Mouse (Mus musculus) lung, embryonic 14.5 days (tissue): ENCODE data around the gene Rps16. TPM values are rescaled to one million over a fixed set of nuclear protein-coding genes. Genes with fewer than 3 reads are reported as not detected.
"Not testable (repeated sequence)": the region's sequence is repeated elsewhere in the genome, so short reads cannot be mapped to it uniquely, and the experiment has no call there.

Experiments
- ATAC-seq: fragments of 200-750 bp; cut with Nextera tagmentation; 2 replicates; pipeline ENCODE4 v1.8.0; 2017; ENCODE audit warnings: mild to moderate bottlenecking, moderate TSS enrichment, moderate library complexity; ENCODE audit not compliant: insufficient read depth
- DNase-seq: peaks from one replicate; pipeline ENCODE4 v3.0.0-alpha.2; 2015
- H3K27ac ChIP-seq: fragments of 300-500 bp; sonication (generic); 2 replicates; pipeline ENCODE4 v1.5.1; 2014; ENCODE audit warnings: low read depth, mild to moderate bottlenecking, moderate library complexity
- H3K27me3 ChIP-seq: fragments of 300-500 bp; sonication (generic); 2 replicates; pipeline ENCODE4 v1.6.1; 2014; ENCODE audit warnings: low read length, control low read depth; ENCODE audit not compliant: insufficient read depth
- H3K36me3 ChIP-seq: fragments of 300-500 bp; sonication (generic); 2 replicates; pipeline ENCODE4 v1.6.1; 2014; ENCODE audit warnings: control low read depth; ENCODE audit not compliant: insufficient read depth
- H3K4me1 ChIP-seq: fragments of 300-500 bp; sonication (generic); 2 replicates; pipeline ENCODE4 v1.6.1; 2014; ENCODE audit warnings: antibody characterized with exemption, control low read depth; ENCODE audit not compliant: insufficient read depth
- H3K4me2 ChIP-seq: fragments of 300-500 bp; sonication (generic); 2 replicates; pipeline ENCODE4 v1.6.1; 2014; ENCODE audit warnings: mild to moderate bottlenecking
- H3K4me3 ChIP-seq: fragments of 300-500 bp; sonication (generic); 2 replicates; pipeline ENCODE4 v1.5.1; 2014; ENCODE audit warnings: low read depth, low read length
- H3K9ac ChIP-seq: fragments of 300-500 bp; sonication (generic); 2 replicates; pipeline ENCODE4 v1.6.1; 2014
- H3K9me3 ChIP-seq: fragments of 300-500 bp; sonication (generic); 2 replicates; pipeline ENCODE4 v1.6.1; 2016; ENCODE audit warnings: low read depth, low read length, control low read depth
- CTCF ChIP-seq: IDR thresholded peaks from 2 replicates; pipeline ENCODE4 v1.5.1; 2016; ENCODE audit warnings: antibody characterized with exemption, low read depth
- WGBS: fragments of 180-500 bp; shearing (Covaris S2); extraction: QIAGEN DNeasy Blood & Tissue Kit; methylation state at CpG from one replicate; pipeline ENCODE4 v1.1.7; 2014; 5-methylcytosine and 5-hydroxymethylcytosine counted together
- polyA plus RNA-seq: library from polyadenylated mRNA; unstranded; fragments of >200 nt; fragmentation: Nextera tagmentation; extraction: Ambion mirVana; gene quantifications from 2 replicates; pipeline ENCODE4 v1.2.1, GENCODE M21; 2014

Gene Rps16
- polyA plus RNA-seq, 1 experiment from 2014 or later: 1,324 TPM

GRCm38 (mm10) chr7:28383606-28384005, 33.2 kb downstream of the Rps16 start:
- no peak overlapping the region for H3K4me2 ChIP-seq
- no peak overlapping the region for H3K4me3 ChIP-seq
- H3K36me3 ChIP-seq: peaks cover 17% of the 10 kb centered on the region
- peak overlapping the region; percentile 100; the same call in 1 of the 2 replicates for H3K27ac ChIP-seq
- ATAC-seq (no peak), DNase-seq (no peak)
- no peaks in the 10 kb centered on the region for H3K9me3 ChIP-seq
- H3K27me3 ChIP-seq: no peaks in the 10 kb centered on the region
- H3K4me1 ChIP-seq: peaks cover 28% of the 10 kb centered on the region
- 59% methylated on average over 4 of the region's 4 CpGs for WGBS
- H3K9ac ChIP-seq: no peak overlapping the region
- no peak for TF ChIP-seq CTCF

DNA sequence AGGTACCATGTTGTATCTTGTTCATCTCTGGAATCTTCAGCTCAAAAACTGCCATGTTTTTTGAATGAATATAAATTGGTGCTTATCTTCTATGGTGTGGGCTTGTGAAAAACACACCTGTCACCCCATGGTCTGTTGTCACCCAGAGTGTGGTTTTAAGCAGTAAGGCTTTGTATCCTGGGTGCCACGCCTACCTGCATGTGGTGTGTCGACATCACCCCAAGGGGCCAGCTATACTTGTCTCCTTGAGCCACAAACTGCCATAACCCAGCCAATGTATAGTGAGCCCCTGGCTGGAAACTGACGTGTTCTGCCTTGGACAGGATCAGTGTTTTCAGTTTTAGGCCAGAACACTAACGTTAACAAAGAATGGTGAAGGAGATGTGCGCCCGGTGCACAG, 33.7 kb downstream of the Rps16 start:
- Histone ChIP-seq H3K27ac (0 out of 2 replicates have a peak overlapping the region, but pooled peaks have one; percentile 100), H3K9me3 (no peaks in the 10 kb centered on the region), H3K9ac (no peak overlapping the region), H3K4me1 (peaks cover 28% of the 10 kb centered on the region), H3K4me3 (no peak overlapping the region), H3K27me3 (no peaks in the 10 kb centered on the region), H3K4me2 (no peak overlapping the region), H3K36me3 (peaks cover 23% of the 10 kb centered on the region)
- no peak for TF ChIP-seq CTCF
- ATAC-seq: no peak
- no peak for DNase-seq
- WGBS: 78% methylated on average over 6 of the region's 6 CpGs

DNA sequence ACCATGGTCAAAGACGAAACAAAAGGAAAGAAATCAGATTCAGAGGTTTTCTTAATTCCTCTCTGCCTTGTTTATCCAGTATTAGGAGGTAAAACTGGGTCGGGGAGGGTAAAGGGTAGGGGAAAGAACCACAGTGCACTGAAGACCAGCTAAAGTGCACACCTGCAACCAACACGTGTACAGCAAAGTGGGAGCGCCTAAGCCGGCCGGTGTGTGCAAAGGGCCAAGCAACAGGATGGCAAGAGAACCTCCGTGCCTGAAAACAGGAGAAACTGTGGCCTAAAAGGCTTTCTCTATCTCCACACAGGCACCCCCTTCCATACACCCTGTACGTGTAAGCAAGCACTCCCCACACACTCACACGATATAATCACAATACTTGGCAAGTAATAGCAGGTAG, 34.7 kb downstream of the Rps16 start:
- WGBS: 88% methylated on average over 9 of the region's 9 CpGs
- ATAC-seq: no peak
- H3K9me3 ChIP-seq: no peaks in the 10 kb centered on the region

DNA sequence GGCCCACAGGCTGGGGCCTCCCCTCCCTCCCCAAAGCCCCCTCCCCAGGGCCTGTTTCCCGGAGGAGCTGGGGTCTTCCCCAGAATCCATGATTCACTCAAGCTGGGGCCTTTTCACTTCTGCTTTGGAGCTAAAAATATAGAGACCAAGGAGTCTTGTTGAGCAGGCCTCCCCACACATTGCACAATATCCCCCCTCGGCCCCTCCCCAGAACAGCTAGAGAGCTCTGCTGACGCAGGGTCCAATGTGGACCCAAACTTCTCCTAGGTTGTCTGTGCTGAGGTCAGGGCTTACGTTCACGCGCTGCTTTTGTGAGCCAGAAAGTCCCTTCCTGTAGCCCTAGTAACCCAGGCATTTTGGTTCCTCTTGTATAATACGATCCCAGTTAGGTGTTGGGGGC, 35.6 kb downstream of the Rps16 start:
- Histone ChIP-seq H3K9me3 (no peaks in the 10 kb centered on the region), H3K4me3 (no peak overlapping the region), H3K27me3 (no peaks in the 10 kb centered on the region), H3K36me3 (peaks cover 39% of the 10 kb centered on the region), H3K9ac (no peak overlapping the region), H3K27ac (no peak overlapping the region), H3K4me2 (no peak overlapping the region), H3K4me1 (peaks cover 17% of the 10 kb centered on the region)
- peak; percentile 13 for DNase-seq
- WGBS: 81% methylated on average over 7 of the region's 7 CpGs
- no peak for ATAC-seq
- TF ChIP-seq CTCF: no peak

More for the DNA sequence above, 34.7 kb downstream of the Rps16 start:
- no peak for TF ChIP-seq CTCF
- H3K36me3 ChIP-seq: peaks cover 32% of the 10 kb centered on the region
- H3K4me1 ChIP-seq: peaks cover 24% of the 10 kb centered on the region
- no peak overlapping the region for H3K4me2 ChIP-seq
- no peak overlapping the region for H3K27ac ChIP-seq
- H3K27me3 ChIP-seq: no peaks in the 10 kb centered on the region
- H3K9ac ChIP-seq: no peak overlapping the region
- no peak overlapping the region for H3K4me3 ChIP-seq
- no peak for DNase-seq

DNA sequence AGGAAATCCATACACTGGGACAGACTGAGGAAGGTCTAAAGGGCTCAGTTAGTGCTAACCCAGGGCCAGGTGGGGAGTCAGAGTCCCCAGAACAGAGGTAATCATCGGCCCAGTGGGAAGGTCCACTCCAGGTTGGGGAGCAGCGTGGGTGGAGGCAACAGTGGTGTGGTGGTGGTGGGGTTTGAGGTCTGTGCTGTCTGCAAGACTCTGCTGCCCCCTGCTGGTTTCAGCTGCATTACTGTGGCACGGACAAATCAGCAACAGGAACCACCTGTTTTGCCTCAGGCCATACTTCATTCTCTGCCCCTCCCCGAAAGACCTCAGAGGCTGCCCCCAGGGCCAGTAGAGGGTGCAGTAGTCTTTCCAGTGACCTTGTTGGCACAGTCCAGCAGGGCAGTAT, 36.0 kb downstream of the Rps16 start:
- Histone ChIP-seq H3K36me3 (peaks cover 39% of the 10 kb centered on the region), H3K27ac (no peak overlapping the region), H3K4me2 (no peak overlapping the region), H3K4me1 (peaks cover 14% of the 10 kb centered on the region), H3K27me3 (no peaks in the 10 kb centered on the region), H3K9ac (no peak overlapping the region), H3K9me3 (no peaks in the 10 kb centered on the region), H3K4me3 (no peak overlapping the region)
- TF ChIP-seq CTCF: peak; percentile 96
- ATAC-seq (peak; percentile 59), DNase-seq (peak; percentile 95)
- whole genome bisulfite sequencing: 3% methylated on average over 4 of the region's 4 CpGs

DNA sequence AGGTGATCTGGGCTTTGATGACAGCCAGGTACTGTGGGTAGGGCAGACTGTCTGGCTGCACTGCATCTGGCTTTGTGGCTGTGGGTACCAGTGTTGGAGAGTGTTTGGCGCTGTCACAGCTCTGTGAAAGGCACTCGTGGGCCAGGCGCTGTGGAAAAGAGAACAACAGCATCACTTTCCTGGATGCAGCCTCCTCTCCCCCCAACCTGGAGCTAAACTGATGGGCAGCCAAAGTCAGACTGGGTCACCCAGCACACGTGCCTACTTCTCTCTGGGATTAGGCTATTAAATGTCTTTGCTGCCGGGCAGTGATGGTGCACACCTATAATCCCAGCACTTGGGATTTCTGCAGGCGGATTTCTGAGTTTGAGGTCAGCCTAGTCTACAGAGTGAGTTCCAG, 36.4 kb downstream of the Rps16 start:
- Histone ChIP-seq H3K36me3 (peaks cover 39% of the 10 kb centered on the region), H3K4me1 (peaks cover 13% of the 10 kb centered on the region)
- WGBS: 79% methylated on average over 6 of the region's 6 CpGs
- not testable (repeated sequence) for H3K9ac ChIP-seq, DNase-seq, ATAC-seq, H3K27ac ChIP-seq, H3K4me3 ChIP-seq, H3K9me3 ChIP-seq, H3K27me3 ChIP-seq, H3K4me2 ChIP-seq

DNA sequence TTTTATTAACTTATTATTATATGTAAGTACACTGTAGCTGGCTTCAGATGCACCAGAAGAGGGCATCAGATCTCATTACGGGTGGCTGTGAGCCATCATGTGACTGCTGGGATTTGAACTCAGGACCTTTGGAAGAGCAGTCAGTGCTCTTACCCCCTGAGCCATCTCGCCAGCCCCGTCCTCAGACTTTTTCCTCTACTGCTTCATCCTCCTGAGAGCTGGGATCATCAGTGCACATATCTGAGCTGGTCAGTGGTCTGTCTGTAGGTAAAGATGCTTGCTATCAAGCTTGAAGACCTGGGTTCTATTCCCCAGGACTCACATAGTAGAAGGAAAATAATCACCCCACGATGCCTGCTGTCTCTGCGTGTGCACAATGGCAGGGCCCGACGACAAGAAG, 36.9 kb downstream of the Rps16 start:
- not testable (repeated sequence) for H3K4me2 ChIP-seq, ATAC-seq, H3K27ac ChIP-seq, H3K27me3 ChIP-seq, H3K9me3 ChIP-seq, H3K9ac ChIP-seq, H3K4me3 ChIP-seq, DNase-seq
- peaks cover 39% of the 10 kb centered on the region for H3K36me3 ChIP-seq
- 87% methylated on average over 7 of the region's 7 CpGs for WGBS
- H3K4me1 ChIP-seq: peaks cover 11% of the 10 kb centered on the region

GRCm38 (mm10) chr7:28390331-28390730, 39.9 kb downstream of the Rps16 start:
- H3K36me3 ChIP-seq: peaks cover 48% of the 10 kb centered on the region
- no peak overlapping the region for H3K4me3 ChIP-seq
- no peak overlapping the region for H3K4me2 ChIP-seq
- DNase-seq (no peak), ATAC-seq (no peak)
- WGBS: 87% methylated on average over 3 of the region's 3 CpGs
- TF ChIP-seq CTCF: no peak
- H3K9ac ChIP-seq: no peak overlapping the region
- H3K27ac ChIP-seq: no peak overlapping the region
- peaks cover 6% of the 10 kb centered on the region; the same call in 1 of the 2 replicates for H3K4me1 ChIP-seq
- no peaks in the 10 kb centered on the region for H3K9me3 ChIP-seq
- H3K27me3 ChIP-seq: no peaks in the 10 kb centered on the region
